Mouse (Mus musculus) embryonic facial prominence, embryonic 14.5 days (tissue): Measurements from ENCODE around the gene Tsc2. TPM values are rescaled to one million over a fixed set of nuclear protein-coding genes. Genes with fewer than 3 reads are reported as not detected.

Experiments
- ATAC-seq: fragments of 200-750 bp; cut with Nextera tagmentation; 2 replicates; pipeline ENCODE4 v1.8.0; 2017; ENCODE audit warnings: low read depth, moderate number of reproducible peaks, moderate TSS enrichment
- DNase-seq: peaks from one replicate; pipeline ENCODE4 v3.0.0-alpha.2; 2015; ENCODE audit warnings: low spot score
- H3K27ac ChIP-seq: fragments of 300-500 bp; sonication (generic); replicated peaks from 2 replicates; pipeline ENCODE4 v1.5.1; 2014; ENCODE audit warnings: low read depth, mild to moderate bottlenecking, low read length, moderate library complexity
- H3K27me3 ChIP-seq: fragments of 300-500 bp; sonication (generic); replicated peaks from 2 replicates; pipeline ENCODE4 v1.6.1; 2014; ENCODE audit warnings: low read length; ENCODE audit not compliant: control insufficient read depth, insufficient read depth
- H3K36me3 ChIP-seq: fragments of 300-500 bp; sonication (generic); 2 replicates; pipeline ENCODE4 v1.6.1; 2014; ENCODE audit warnings: low read length, mixed read lengths; ENCODE audit not compliant: control insufficient read depth, insufficient read depth
- H3K4me1 ChIP-seq: fragments of 300-500 bp; sonication (generic); 2 replicates; pipeline ENCODE4 v1.6.1; 2014; ENCODE audit warnings: antibody characterized with exemption, low read length; ENCODE audit not compliant: control insufficient read depth, insufficient read depth
- H3K4me2 ChIP-seq: fragments of 300-500 bp; sonication (generic); 2 replicates; pipeline ENCODE4 v1.6.1; 2014; ENCODE audit warnings: low read depth, mild to moderate bottlenecking, low read length, moderate library complexity, mixed read lengths
- H3K4me3 ChIP-seq: fragments of 300-500 bp; sonication (generic); 2 replicates; pipeline ENCODE4 v1.5.1; 2014; ENCODE audit warnings: low read depth, mild to moderate bottlenecking, low read length
- H3K9ac ChIP-seq: fragments of 300-500 bp; sonication (generic); 2 replicates; pipeline ENCODE4 v1.6.1; 2014; ENCODE audit warnings: low read depth, mild to moderate bottlenecking, low read length, moderate library complexity, mixed read lengths
- H3K9me3 ChIP-seq: fragments of 300-500 bp; sonication (generic); 2 replicates; pipeline ENCODE4 v1.6.1; 2016; ENCODE audit warnings: low read length; ENCODE audit not compliant: control insufficient read depth
- WGBS: fragments of 180-500 bp; shearing (Covaris S2); extraction: QIAGEN DNeasy Blood & Tissue Kit; methylation state at CpG from one replicate; pipeline ENCODE4 v1.1.7; 2014; 5-methylcytosine and 5-hydroxymethylcytosine counted together
- polyA plus RNA-seq: library from polyadenylated mRNA; unstranded; fragments of >200 nt; fragmentation: Nextera tagmentation; extraction: Ambion mirVana; gene quantifications from 2 replicates; pipeline ENCODE4 v1.2.1, GENCODE M21; 2014

Gene Tsc2
- polyA plus RNA-seq, 1 experiment from 2014 or later: 60.8 TPM

GRCm38 (mm10) chr17:24636781-24637481, 4.5 kb upstream of the Tsc2 start:
- Histone ChIP-seq H3K9ac (no peak overlapping the region), H3K9me3 (no peaks in the 10 kb centered on the region), H3K27ac (no peak overlapping the region), H3K27me3 (no peaks in the 10 kb centered on the region), H3K4me3 (no peak overlapping the region), H3K4me1 (peaks cover 27% of the 10 kb centered on the region), H3K36me3 (peaks cover 20% of the 10 kb centered on the region), H3K4me2 (no peak overlapping the region)
- no peak for DNase-seq
- ATAC-seq: no peak
- WGBS: 75% methylated on average over 5 of the region's 5 CpGs

- no peak for DNase-seq
- Histone ChIP-seq H3K4me1 (peaks cover 31% of the 10 kb centered on the region), H3K4me2 (no peak overlapping the region), H3K27ac (no peak overlapping the region), H3K36me3 (peaks cover 17% of the 10 kb centered on the region), H3K9ac (no peak overlapping the region), H3K9me3 (no peaks in the 10 kb centered on the region), H3K27me3 (no peaks in the 10 kb centered on the region), H3K4me3 (no peak overlapping the region)
- no peak for ATAC-seq
- WGBS: 94% methylated on average over 5 of the region's 5 CpGs
Observed at GRCm38 (mm10) chr17:24635694-24636093, 3.3 kb upstream of the Tsc2 start.

GRCm38 (mm10) chr17:24635024-24635423, 2.6 kb upstream of the Tsc2 start:
- 89% methylated on average over 4 of the region's 4 CpGs for WGBS
- Histone ChIP-seq H3K9ac (no peak overlapping the region), H3K4me3 (no peak overlapping the region), H3K27me3 (no peaks in the 10 kb centered on the region), H3K9me3 (no peaks in the 10 kb centered on the region), H3K4me1 (peaks cover 28% of the 10 kb centered on the region), H3K36me3 (peaks cover 17% of the 10 kb centered on the region), H3K27ac (no peak overlapping the region), H3K4me2 (no peak overlapping the region)
- ATAC-seq (no peak), DNase-seq (no peak)

- Histone ChIP-seq H3K27ac (peak overlapping the region; percentile 85; the same call in 1 of the 2 replicates), H3K4me3 (0 out of 2 replicates have a peak overlapping the region, but pooled peaks have one; percentile 58), H3K4me1 (peaks cover 18% of the 10 kb centered on the region), H3K4me2 (no peak overlapping the region), H3K9ac (no peak overlapping the region), H3K36me3 (peaks cover 27% of the 10 kb centered on the region), H3K9me3 (no peaks in the 10 kb centered on the region), H3K27me3 (no peaks in the 10 kb centered on the region)
- DNase-seq (no peak), ATAC-seq (no peak)
- WGBS: 97% methylated on average over 11 of the region's 11 CpGs
Observed at GRCm38 (mm10) chr17:24633831-24634230, 1.4 kb upstream of the Tsc2 start.

- Histone ChIP-seq H3K27ac (peak overlapping the region; percentile 85), H3K9ac (peak overlapping the region; percentile 71), H3K27me3 (no peaks in the 10 kb centered on the region), H3K4me2 (peak overlapping the region; percentile 81), H3K9me3 (no peaks in the 10 kb centered on the region), H3K4me3 (peak overlapping the region; percentile 58), H3K4me1 (peaks cover 12% of the 10 kb centered on the region), H3K36me3 (peaks cover 26% of the 10 kb centered on the region)
- 11% methylated on average over 22 of the region's 22 CpGs for WGBS
- ATAC-seq (peak; percentile 53), DNase-seq (peak; percentile 70)
Observed at GRCm38 (mm10) chr17:24632813-24633449, 501 bp upstream of the Tsc2 start.

GRCm38 (mm10) chr17:24630072-24630471, 2.4 kb downstream of the Tsc2 start:
- Histone ChIP-seq H3K4me1 (peaks cover 12% of the 10 kb centered on the region), H3K4me3 (no peak overlapping the region), H3K9me3 (no peaks in the 10 kb centered on the region), H3K27me3 (no peaks in the 10 kb centered on the region), H3K4me2 (no peak overlapping the region), H3K36me3 (peaks cover 51% of the 10 kb centered on the region), H3K9ac (no peak overlapping the region), H3K27ac (no peak overlapping the region)
- ATAC-seq (no peak), DNase-seq (no peak)
- WGBS: 88% methylated on average over 14 of the region's 14 CpGs

GRCm38 (mm10) chr17:24628646-24629045, 3.8 kb downstream of the Tsc2 start:
- Histone ChIP-seq H3K9ac (no peak overlapping the region), H3K4me3 (no peak overlapping the region), H3K36me3 (peaks cover 65% of the 10 kb centered on the region), H3K27ac (no peak overlapping the region), H3K27me3 (no peaks in the 10 kb centered on the region), H3K9me3 (no peaks in the 10 kb centered on the region), H3K4me2 (no peak overlapping the region), H3K4me1 (peaks cover 12% of the 10 kb centered on the region)
- 41% methylated on average over 5 of the region's 5 CpGs for WGBS
- DNase-seq: peak; percentile 44
- ATAC-seq: no peak

GRCm38 (mm10) chr17:24625472-24625871, 7.0 kb downstream of the Tsc2 start:
- DNase-seq (no peak), ATAC-seq (no peak)
- Histone ChIP-seq H3K9ac (no peak overlapping the region), H3K4me2 (no peak overlapping the region), H3K9me3 (no peaks in the 10 kb centered on the region), H3K27me3 (no peaks in the 10 kb centered on the region), H3K4me3 (no peak overlapping the region), H3K4me1 (no peaks in the 10 kb centered on the region), H3K27ac (no peak overlapping the region), H3K36me3 (peaks cover 92% of the 10 kb centered on the region)
- WGBS: 89% methylated on average over 8 of the region's 8 CpGs
